Mouse (Mus musculus) A20 (cell line): Measurements from ENCODE around the gene Pbx3.

Experiments
- DNase-seq: peaks from one replicate; pipeline ENCODE4 v3.0.0-alpha.2; 2011; ENCODE audit warnings: low read depth, low spot score

The Pbx3 gene

DNA sequence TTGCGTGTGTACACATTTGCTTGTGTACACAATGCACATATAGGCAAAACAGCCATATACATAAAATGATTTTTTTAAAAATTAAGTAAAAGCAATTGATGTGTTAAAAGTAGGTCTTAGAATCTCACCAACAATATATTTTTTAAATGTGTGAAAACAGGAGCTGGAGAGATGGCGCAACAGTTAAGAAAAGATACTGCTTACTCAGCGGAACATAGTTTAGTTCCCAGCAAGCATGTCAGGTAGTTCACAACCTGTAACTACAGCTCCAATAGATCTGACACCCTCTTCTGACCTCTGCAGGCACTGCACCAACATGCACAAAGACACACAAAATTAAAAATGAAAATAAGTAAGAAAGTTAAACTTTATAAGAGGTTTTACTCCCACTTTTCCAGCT lies 74.7 kb downstream of the Pbx3 start:
- no peak for DNase-seq

- DNase-seq, result no peak
These were observed 83.2 kb downstream of the Pbx3 start for GRCm38 (mm10) chr2:34289726-34290125.

- no peak for DNase-seq
These were observed 88.7 kb downstream of the Pbx3 start for GRCm38 (mm10) chr2:34284239-34284638.

- DNase-seq, result no peak
These were observed 91.9 kb downstream of the Pbx3 start for GRCm38 (mm10) chr2:34280996-34281395.

GRCm38 (mm10) chr2:34279726-34280125 lies 93.2 kb downstream of the Pbx3 start:
- DNase-seq, result no peak

GRCm38 (mm10) chr2:34275630-34276193 lies 97.2 kb downstream of the Pbx3 start:
- DNase-seq, result no peak

DNA sequence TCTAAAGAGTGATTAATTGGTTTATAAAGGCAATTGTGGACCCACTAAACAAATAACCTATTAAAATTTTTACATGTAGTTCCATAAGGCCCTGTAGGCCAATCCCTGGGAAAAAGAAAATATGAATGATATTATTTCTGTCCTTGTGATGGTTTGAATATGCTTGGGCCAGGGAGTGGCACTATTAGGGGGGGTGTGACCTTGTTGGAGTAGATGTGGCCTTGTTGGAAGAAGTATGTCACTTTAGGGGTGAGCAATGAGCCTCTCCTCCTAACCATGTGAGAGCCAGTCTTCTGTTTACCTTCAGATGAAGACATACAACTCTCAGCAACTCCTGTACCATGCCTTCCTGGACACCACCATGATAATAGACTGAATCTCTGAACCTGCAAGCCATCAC lies 110.9 kb downstream of the Pbx3 start:
- no peak for DNase-seq

- no peak for DNase-seq
These were observed 112.3 kb downstream of the Pbx3 start for GRCm38 (mm10) chr2:34260653-34261076.

GRCm38 (mm10) chr2:34258256-34258655 lies 114.7 kb downstream of the Pbx3 start:
- no peak for DNase-seq

DNA sequence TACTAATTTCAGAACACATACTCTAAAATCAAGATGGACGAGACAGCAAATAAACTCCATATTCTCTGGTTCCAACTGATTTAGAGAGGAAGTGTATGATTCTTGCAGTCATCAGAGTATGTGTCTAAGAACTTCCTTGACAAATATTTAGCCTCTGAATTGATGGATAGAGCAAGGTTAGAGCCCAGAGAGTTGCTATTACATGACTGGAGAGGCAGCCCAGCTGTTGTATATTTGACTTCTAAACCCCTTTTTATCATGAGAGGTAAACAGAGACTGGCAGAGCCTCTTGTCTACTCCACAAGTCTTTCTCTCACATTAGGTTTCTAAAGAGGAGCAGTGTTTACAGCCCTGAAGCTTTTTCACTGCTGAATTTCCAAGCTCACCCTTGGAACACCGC lies 115.3 kb downstream of the Pbx3 start:
- no peak for DNase-seq

DNA sequence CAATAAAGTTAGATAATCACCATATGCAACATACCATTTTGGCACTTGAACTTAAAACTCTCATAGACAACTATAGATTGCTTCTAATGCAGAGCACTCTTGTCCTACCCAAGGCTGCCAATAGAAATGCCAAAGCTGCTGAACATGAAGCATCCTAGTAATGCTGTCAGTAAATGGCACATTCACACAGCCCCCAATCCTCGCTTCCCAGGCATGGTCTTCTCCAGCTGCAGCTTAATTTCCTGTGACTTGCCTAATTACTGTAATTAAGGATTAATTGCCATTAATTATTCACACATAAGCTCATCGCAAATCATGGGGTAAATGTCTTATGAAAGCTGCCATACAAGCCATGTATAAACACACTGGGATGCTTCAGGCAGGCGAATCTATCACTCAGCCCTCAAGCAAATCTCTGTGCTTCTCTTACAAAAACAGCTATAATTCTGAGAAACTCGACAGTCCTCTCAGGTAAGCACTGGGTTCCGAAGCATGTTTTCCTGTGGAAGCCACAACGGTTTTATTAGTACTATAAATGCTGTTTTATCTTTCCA lies 116.9 kb downstream of the Pbx3 start:
- DNase-seq, result no peak

DNA sequence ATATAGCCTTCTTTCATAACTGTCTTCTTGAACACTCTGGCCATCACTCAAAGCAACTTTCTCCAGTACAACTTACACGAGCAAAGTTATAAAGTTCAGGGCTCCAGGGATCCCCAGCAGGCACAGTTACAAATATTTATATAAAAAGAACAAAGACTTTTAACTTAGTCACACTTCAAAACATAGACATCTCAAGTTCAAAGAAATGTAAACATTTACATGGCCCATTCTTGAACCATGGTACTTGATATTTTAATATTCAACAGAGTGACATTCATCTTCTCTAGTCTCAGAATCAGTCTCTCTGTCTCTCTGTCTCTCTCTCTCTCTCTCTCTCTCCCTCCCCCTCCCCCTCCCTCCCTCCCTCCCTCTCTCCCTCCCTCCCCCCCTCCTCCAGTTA lies 119.3 kb downstream of the Pbx3 start:
- no peak for DNase-seq

- DNase-seq, result no peak
These were observed 119.8 kb downstream of the Pbx3 start for GRCm38 (mm10) chr2:34253111-34253510.

DNA sequence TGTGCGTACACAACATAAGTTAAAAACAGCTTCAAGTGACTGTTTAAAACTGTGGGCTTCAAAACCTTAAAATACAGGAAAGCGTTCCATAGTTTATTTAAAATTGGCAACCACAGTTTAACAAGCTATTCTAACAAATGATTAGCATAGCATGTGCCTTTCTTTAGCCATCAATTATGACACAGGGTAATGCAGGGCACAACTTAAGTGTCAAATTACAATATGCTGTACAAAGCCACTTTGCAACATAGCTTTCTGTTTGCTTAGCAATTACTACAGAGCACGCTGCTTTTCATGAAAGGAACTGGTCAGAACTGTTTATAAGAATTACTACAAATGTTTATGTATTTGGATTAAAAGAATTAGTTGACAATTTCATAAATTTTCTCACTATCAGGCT lies 120.7 kb downstream of the Pbx3 start:
- DNase-seq, result no peak

DNA sequence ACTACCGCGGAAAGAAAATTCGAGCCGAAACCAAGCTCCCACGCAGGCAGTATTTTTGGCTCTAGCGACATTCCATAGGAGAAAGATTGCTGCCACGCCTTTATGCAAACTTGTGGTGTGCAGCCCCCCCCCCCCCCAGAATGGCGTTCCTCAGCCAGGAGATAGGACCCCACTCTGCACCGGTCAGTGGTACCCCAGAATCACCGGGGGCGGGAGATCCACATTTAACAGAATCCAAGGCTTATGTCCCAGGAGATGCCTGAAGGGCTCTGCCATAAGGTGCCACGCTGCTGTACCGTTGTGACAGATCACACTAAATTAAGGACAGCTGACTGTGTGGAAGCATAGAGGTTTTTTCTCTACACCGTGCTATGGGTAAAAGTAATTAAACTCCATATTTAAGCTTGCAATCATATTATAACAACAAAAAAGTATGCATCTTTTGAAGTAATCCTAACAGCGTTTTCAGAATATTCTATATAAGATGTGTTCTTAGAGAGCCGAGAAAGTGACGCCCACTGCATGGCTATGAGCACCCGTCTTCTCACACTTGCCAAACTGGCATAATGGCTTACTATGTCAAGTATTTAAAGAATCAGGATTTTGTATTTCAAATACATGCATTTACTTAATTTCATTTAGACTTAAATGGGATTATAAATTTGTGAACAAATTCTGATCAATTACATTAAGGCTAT lies 122.8 kb downstream of the Pbx3 start:
- no peak for DNase-seq

GRCm38 (mm10) chr2:34249141-34249960 lies 123.6 kb downstream of the Pbx3 start:
- DNase-seq, result no peak

DNA sequence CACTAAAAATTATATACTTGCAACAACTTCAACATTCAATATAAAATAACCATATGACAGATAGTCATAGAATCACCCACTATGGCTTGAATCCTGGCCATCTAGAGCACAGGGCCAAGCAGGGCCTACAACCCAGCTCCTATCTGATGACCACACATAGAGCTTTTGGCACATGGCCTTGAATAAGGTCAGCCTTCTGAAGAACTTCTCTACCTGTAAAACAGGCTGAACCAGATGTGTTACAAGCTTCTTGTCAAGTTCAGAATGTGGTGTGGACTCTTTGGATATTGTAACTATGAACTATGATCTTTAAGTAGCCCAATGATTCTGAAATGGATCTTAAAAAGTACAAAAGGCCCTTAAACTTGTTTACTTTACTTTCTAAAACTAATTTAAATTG lies 132.1 kb downstream of the Pbx3 start:
- no peak for DNase-seq

DNA sequence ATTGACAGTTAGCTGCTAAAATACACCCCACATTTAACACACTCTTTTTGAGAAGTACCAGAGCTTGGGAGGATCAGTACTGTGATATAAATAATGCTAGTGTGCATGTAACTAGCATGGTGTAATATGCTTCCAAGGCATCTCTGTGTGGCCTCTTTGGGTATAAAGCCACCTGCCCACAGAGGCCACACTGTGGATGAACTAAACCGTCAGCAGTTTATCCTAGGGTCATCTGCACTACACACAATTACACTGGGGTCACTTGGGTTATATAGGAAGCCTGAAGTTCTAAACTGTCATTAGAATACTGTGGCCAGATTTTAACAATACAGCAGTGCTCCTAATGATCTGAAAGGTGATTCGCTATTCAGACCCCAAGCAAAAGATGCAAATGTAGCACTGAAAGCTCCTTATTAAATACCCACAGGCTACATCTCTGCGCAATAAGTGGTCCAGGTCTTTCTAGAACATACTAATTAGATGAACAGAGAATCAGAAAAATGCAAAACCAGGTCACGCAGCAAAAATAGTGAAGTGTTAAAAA lies 133.6 kb downstream of the Pbx3 start:
- DNase-seq, result no peak

DNA sequence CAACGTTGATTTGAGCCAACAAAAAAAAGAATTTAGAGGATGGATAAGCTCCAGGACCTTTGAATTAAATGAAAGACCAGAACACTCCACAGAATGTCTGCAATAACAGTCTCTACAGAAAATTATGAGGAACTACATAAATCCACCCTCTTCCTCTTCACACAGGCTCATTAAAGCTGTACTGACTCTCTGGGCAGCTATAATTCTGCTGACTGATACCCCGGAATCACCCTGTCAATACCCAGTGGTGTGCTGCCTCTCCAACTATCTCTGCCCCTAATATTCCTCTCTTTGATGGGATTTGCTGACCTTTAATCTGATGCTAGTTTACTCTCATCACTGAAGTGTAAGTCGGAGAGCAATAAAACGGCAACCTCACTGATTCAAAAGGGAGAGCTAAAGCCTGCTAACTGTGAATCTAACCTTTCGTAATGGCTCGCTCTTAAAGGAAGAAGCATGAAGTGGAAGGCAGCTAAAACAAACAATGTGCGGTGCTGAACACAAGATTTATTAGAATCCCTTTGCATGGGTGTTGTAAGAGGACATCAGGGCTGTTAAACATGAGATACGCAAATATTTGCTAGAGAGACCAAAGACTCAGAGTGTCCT lies 137.4 kb downstream of the Pbx3 start:
- no peak for DNase-seq

DNA sequence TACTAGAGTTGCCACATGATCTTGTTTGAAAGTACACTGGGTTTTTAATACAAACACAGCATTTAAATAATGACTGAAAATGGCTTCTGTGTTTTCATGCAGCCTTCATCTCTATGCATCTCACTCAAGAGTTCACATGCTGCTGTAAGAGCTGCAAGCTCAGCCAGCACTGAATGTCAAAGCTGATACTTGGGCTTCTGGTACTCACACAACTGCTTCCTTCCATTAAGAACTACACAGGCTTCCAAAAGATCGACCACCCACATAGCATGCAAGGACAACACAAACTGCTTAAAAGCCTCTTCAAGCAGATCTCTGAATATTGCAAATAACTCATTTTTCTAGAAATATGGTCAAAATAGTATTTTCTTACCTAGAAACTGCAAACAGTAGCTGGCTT lies 138.7 kb downstream of the Pbx3 start:
- no peak for DNase-seq

- no peak for DNase-seq
These were observed 139.7 kb downstream of the Pbx3 start for GRCm38 (mm10) chr2:34233271-34233670.

- DNase-seq, result no peak
These were observed 145.3 kb downstream of the Pbx3 start for GRCm38 (mm10) chr2:34227688-34228087.
